Mouse (Mus musculus): ENCODE results near the gene Asxl1.
A peak's percentile ranks its signal among the peaks of the same experiment; 100 is the strongest.
"Not testable (repeated sequence)": the region's sequence is repeated elsewhere in the genome, so short reads cannot be mapped to it uniquely, and the experiment has no call there.

Gene Asxl1

DNA sequence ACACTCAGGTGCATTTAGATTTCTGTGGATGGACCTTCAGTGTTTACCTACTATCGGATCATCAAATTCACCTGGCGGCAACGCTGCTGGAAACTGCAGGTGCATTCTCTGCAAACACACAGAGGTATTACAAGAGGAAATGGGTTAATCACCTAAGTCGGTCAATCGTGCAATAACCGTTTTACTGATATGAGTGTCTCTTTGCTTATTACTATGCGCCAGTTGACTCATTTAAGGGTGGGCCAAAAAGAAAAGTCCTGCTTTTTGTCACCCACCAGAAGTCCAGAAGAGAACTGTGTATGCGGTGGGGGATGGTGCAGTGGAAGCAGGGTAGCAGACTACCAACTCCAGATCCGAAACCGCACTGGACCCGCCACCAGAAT, 567 bp upstream of the Asxl1 start:
- no peak for DNase-seq (ENCODE audit: low read depth, low spot score)

DNA sequence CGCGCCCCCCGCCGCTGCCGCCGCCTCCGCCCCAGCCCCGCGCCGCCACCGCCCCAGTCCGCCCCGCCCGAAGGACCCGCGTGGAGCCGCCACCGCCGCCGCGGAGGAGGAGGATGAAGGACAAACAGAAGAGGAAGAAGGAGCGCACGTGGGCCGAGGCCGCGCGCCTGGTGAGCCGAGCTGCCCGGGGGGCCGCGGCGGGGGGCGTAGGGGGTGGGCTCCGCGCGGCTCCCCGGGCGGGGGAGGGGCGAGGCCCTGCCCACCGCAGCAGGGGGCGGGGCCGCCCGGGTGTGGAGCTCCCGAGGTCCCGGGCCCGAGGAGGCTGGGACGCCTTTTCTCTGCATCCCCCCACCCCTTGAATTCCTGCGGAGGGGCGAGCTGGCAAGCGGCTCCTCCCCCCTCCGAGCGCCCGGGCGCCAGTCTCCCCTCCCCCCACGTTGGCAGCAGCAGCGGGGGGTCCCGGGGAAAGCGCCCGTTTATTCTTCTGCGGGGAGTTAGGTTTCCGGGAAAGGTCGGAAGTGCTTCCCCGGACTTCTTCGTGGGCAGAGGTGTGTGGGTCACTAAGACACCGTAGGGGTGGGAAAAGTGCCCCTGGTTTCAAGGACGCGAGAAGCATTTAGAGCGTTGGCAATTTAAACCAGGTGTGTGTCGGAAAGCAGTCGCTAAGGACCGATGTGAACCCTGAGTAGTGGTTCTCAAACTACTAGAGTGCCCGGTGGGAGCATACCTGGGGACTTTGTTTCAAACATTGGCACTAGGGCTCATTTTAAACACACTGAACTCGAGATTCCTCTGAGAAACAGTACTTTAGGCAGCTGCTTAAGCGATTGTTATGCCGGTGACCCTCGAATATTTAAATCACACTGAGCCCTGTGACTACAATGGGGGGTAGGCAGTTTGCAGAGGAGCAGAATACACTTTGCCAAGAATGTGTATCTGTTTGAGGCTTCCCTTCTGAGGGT, 873 bp downstream of the Asxl1 start:
- DNase-seq (ENCODE audit: low read depth, low spot score): peak; percentile 57

DNA sequence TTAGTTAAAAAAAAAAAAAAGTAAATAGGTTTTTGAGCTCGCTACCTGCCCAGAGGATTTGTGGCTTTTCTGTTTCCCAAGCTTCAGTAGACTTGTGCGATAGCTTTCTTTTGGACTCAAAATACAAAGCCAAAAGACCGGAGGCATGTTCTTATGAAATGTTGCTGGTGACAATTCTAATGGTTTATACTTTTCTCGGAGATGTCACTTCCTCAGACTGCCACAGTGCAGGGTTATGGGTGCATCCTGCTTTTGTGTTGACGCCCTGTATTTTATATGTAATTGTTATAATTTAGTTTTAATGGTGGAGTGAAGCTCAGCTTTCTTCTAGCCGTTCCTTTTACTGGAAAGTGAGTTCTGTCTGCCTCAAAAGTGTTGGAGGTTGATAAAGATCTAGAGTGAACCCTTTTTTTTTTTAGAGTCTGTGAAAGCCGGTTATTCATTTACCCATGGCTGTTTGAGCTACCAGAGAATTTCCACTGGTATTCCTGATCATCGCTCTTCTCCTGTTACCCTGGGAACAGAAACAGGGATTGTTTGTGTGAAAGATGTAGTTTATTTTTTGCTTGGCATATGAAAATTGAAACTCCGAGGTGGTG, 1.7 kb downstream of the Asxl1 start:
- DNase-seq (ENCODE audit: low read depth, low spot score): peak; percentile 39

- DNase-seq (ENCODE audit: low read depth, low spot score): peak; percentile 50
Measured at GRCm38 (mm10) chr2:153348100-153348831, 2.6 kb downstream of the Asxl1 start.

- DNase-seq (ENCODE audit: low read depth, low spot score): no peak
Measured at GRCm38 (mm10) chr2:153350552-153351181, 5.0 kb downstream of the Asxl1 start.

- no peak for DNase-seq (ENCODE audit: low read depth, low spot score)
Measured at GRCm38 (mm10) chr2:153354648-153355047, 9.0 kb downstream of the Asxl1 start.

- DNase-seq (ENCODE audit: low read depth, low spot score): no peak
Measured at GRCm38 (mm10) chr2:153356784-153357183, 11.2 kb downstream of the Asxl1 start.

GRCm38 (mm10) chr2:153361101-153361710, 15.6 kb downstream of the Asxl1 start:
- DNase-seq (ENCODE audit: low read depth, low spot score): no peak

DNA sequence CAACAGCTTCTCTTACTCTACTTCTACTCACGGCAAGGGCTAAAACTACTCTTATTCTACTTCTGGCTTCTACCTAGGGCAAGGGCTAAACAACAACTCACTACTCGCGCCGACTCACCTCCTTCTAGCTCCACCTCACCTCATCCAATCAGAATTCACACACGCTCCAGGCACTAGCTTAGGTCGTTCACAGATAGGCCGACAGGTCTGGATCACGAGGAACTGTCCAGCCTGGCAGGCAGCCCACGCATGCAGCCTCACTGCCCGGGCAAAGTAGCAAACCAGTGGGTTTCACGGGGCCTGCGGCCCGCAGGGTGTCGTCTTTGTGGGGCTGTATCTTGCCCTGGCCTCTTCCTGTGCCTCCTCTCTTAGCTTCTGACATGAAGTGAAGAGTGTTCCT, 18.9 kb downstream of the Asxl1 start:
- DNase-seq (ENCODE audit: low read depth, low spot score): not testable (repeated sequence)

DNA sequence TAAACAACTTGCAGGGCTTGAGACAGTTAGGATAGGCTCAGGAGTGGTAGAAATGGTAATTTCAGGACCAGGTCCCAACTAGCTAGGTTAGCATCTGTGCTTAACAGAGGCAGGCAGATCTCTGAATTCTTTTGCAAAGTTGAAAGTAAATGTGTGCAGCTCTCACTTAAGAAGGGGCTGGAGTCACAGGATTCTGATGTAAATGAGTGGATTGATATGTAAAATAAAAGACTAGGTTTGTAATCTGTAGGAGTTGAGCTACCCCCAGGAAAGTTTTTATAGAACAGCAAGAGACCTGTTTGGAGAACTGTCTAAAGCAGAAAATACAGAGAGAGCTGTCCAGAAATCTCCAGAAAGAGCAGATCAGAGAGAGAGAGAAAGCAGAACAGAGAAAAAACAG, 25.2 kb downstream of the Asxl1 start:
- DNase-seq (ENCODE audit: low read depth, low spot score): no peak

DNA sequence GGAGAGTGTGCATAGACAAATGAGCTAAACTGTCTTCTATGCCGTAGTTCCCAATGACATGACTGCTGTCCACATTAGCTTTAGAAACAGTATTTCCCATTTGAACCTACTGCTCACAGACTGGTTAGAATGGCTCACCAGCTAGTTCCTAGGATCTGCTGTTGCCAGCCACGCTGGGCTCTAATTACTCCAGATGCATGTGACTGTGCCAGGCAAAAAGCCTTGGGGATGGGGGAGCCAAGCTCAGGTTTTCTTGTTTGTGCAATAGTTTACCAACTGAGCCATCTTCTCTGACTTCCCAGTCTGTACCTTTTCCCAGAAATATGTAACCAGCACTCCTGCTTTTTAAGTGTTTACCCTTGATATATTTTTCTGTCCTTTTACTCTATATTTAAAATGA, 29.8 kb downstream of the Asxl1 start:
- DNase-seq (ENCODE audit: low read depth, low spot score): no peak

- no peak for DNase-seq (ENCODE audit: low read depth, low spot score)
Measured at GRCm38 (mm10) chr2:153380479-153380878, 34.9 kb downstream of the Asxl1 start.

- no peak for DNase-seq (ENCODE audit: low read depth, low spot score)
Measured at GRCm38 (mm10) chr2:153389831-153390230, 44.2 kb downstream of the Asxl1 start.

GRCm38 (mm10) chr2:153393045-153393444, 47.4 kb downstream of the Asxl1 start:
- DNase-seq (ENCODE audit: low read depth, low spot score): peak; percentile 11

DNA sequence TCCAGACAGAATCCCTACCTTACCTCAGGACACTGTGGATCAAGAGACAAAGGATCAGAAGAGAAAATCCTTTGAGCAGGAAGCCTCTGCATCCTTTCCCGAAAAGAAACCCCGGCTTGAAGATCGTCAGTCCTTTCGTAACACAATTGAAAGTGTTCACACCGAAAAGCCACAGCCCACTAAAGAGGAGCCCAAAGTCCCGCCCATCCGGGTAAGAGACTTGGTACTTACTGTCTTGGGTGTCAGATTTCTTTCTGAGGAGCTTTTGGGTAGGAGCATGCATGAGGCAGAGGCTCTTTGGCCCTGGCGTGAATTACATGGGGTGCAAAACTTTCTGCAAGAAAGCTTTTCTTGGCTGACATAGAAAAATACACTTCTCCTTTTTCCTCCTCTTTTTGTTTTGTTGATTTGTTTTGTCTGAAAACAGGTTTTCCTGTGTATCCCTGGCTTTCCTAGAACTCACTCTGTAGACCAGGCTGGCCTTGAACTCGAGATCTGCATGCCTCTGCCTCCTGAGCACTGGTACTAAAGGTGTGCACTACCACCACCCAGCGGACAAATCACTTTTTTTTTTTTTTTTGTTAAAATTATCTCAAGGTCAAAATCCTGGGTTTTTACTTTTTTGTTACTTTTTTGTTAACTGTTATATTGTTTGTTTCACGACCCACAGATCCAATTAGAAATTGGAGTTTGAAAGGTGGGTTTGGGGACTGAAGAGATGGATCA, 52.3 kb downstream of the Asxl1 start:
- no peak for DNase-seq (ENCODE audit: low read depth, low spot score)

DNA sequence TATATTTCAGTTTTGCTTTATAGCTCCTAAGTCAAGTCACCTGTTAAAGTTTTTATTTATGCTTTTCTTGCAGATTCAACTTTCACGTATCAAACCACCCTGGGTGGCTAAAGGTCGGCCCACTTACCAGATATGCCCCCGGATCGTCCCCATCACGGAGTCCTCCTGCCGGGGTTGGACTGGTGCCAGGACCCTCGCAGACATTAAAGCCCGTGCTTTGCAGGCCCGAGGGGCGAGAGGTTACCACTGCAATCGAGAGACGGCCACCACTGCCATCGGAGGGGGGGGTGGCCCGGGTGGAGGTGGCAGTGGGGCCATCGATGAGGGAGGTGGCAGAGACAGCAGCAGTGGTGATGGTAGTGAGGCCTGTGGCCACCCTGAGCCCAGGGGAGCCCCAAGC, 53.5 kb downstream of the Asxl1 start:
- no peak for DNase-seq (ENCODE audit: low read depth, low spot score)

DNA sequence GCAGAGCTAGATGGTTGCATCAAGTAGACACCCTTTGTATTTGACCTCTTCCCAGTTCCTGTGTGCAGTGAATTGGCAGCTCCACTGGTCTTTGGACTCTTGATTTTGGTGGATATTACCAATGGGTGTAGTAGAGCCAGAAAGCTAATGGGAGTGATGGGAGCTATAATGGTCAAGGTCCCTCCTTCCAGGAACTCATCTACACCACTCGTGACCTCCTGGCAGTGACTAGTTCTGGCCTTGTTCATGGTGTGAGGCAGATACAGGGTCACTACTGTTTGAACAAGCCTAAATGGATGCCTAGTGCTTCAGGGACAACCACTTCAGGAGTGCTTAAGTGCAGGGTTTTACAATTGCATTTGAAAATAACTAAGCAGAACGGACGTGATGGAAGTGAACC, 58.4 kb downstream of the Asxl1 start:
- DNase-seq (ENCODE audit: low read depth, low spot score): no peak

GRCm38 (mm10) chr2:153404882-153405281, 59.3 kb downstream of the Asxl1 start:
- DNase-seq (ENCODE audit: low read depth, low spot score): no peak

DNA sequence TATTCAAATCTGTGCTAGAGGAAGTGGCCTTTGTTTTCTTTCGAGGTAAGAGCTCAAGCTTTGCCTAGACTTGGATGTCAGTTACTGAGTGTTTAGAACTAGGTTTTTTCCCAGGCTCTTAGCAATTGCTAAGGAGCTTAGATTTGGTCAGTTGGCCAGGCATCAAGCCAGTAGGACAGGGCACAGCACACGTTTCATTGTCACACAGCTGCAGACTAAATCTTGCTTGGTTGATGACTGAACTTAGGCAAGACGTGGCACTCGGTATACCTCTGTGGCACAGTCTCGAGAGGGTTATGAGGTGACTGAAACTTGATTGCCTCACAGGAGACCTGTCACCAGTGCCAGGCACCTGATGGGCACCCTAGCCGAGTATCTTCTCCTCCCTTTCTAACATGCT, 61.3 kb downstream of the Asxl1 start:
- DNase-seq (ENCODE audit: low read depth, low spot score): no peak

DNA sequence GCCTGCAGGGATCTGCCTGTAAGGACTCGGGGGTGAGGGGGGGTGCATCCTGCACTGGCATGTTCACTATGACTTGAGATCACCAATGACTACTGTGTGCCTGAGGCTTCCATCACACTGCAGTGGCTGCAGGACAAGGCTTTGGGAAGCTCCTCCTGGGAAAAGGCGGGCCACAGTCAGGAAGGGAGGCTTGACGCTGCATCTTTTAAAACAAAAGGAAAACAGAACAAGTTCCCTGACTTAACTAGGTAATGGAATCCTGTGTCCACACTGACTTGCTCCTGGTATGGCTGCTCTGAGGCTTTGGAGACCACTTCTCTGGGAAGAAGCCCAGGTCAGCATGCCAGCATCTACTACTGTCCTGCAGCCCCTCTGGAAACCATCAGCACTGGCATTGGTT, 63.3 kb downstream of the Asxl1 start:
- DNase-seq (ENCODE audit: low read depth, low spot score): no peak

DNA sequence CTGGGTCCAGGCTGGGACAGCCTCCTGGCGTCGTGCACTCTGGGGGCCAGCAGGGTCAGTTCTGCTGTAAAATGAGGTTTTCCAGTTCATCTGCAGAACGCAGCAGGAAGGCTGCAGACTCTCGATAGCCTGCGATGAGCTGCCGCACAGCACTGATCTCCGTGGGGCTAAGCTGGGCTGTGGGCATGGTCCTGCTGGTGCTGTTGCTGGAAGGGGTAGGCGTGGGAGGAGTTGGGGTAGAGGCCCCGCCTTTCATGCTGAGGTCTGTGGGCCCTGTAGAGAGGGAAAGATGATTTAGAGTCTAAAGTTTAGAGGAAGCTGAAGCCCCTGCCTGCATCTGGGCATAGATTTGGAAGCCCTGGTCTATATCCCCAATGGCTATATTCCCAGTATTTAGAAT, 65.9 kb downstream of the Asxl1 start:
- no peak for DNase-seq (ENCODE audit: low read depth, low spot score)

Measured in 3T3-L1 (cell line).